In the genomic region with DNA sequence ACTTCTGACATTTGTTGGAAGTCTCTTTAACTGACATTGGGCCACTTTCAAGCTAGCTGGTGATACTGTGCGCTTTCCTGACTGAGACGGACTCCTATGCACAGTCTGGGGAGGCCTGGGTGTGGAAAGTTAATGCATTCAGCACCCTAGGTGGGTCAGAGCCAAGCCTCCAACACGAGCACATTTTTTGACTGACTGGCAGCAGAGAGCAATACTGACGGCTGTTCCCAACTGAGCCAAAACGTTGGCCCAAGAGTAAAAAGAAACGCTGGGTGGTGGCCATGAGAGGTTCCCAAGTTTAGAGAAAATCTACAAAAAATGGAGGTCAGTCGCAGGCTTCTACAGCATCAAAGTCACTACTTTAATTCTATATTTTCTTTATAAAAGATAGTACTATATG, we compare ENCODE assay signal across 14 mouse cellular contexts.
"Had no signal": no experiment of that assay in that cellular context is flagged by ENCODE, and none has a peak within 500 bp of the region (broad histone marks: within the 10 kb centered on the region; RNA-seq: fewer than 3 reads in every experiment).

No protein-coding gene starts in this region.

- H3K4me2 ChIP-seq: liver, embryonic 11.5 days; liver, embryonic 15.5 days; neural tube, embryonic 13.5 days; stomach, embryonic 15.5 days had no signal

- H3K9me3 ChIP-seq: limb, embryonic 10.5 days; liver, embryonic 15.5 days; neural tube, embryonic 13.5 days; stomach, embryonic 15.5 days had no signal

- H3K9ac ChIP-seq: liver, embryonic 15.5 days; neural tube, embryonic 13.5 days; stomach, embryonic 15.5 days had no signal

- H3K27ac ChIP-seq: left cerebral cortex, adult 2 months; limb, embryonic 10.5 days; liver, embryonic 15.5 days; stomach, embryonic 15.5 days had no signal

- DNase-seq: kidney, adult 8-10 months; kidney, postnatal 25 days; lung, adult 2 months; lung, postnatal 36 days; midbrain, embryonic 14.5 days; right cerebral cortex, postnatal 14 days; thymus, adult 2 months; thymus, postnatal 25 days had no signal

- H3K4me1 ChIP-seq: liver, embryonic 15.5 days; stomach, embryonic 15.5 days had no signal

- H3K4me3 ChIP-seq: left cerebral cortex, adult 2 months; limb, embryonic 10.5 days; liver, embryonic 15.5 days; neural tube, embryonic 13.5 days; stomach, embryonic 15.5 days had no signal

- H3K27me3 ChIP-seq: liver, embryonic 15.5 days; neural tube, embryonic 13.5 days; stomach, embryonic 15.5 days had no signal

- H3K36me3 ChIP-seq: liver, embryonic 15.5 days; neural tube, embryonic 13.5 days; stomach, embryonic 15.5 days had no signal
